Mouse (Mus musculus): ENCODE measurements around the gene H2-M10.6. TPM values are rescaled to one million over a fixed set of nuclear protein-coding genes. Genes with fewer than 3 reads are reported as not detected.

The H2-M10.6 gene
- polyA plus RNA-seq, 1 experiment from 2014 or later, result not detected

DNA sequence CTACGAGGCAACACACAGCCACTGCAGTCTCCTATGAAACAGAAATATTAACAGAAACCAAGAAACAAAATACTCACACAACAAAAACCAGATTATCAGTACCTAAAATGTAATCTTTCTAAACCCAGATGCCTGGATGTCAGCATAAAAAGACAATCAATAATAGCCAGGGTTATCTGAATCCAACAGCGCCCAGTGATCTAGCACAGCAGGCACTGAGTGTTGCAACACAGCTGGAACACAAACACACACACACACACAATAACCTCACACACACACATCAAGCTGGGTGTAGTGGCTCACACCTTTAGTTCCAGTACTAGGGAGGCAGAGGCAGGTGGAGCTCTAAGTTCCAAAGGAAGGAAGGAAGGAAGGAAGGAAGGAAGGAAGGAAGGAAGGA lies 16.5 kb downstream of the H2-M10.6 start:
- no peaks in the 10 kb centered on the region for H3K27me3 ChIP-seq (ENCODE audit: insufficient read depth, poor library complexity, severe bottlenecking)

DNA sequence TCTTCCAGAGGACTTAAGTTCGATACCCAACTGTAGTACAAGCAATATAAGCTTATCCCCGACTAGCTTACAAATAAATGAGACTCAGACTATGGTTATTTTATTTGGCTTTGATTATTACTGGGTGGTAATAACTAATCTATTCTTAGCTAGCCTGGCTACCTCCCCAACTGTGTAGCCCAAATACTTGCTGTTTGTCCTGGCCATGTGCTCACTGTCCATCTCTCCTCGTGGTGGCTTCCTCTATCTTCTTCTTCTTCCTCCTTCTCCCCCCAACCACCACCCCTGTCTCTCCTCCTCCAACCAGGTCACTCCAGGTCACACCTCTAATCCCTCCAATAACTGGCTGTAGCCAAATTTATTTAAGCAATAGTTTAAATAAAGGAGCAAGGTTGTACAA lies 18.5 kb downstream of the H2-M10.6 start:
- DNase-seq (ENCODE audit: low spot score), result no peak
- WGBS, result 83% methylated on average over 3 of the region's 3 CpGs
- Histone ChIP-seq H3K4me3 (no peak overlapping the region), H3K27ac (no peak overlapping the region), H3K27me3 (ENCODE audit: insufficient read depth, poor library complexity, severe bottlenecking) (no peaks in the 10 kb centered on the region), H3K4me1 (replicated peaks) (no peaks in the 10 kb centered on the region), H3K36me3 (no peaks in the 10 kb centered on the region), H3K9me3 (no peaks in the 10 kb centered on the region)

More for the DNA sequence above, 16.5 kb downstream of the H2-M10.6 start:
- H3K4me3 ChIP-seq, result no peak overlapping the region
- WGBS, result 85% methylated on average over 2 of the region's 2 CpGs
- no peaks in the 10 kb centered on the region for H3K36me3 ChIP-seq
- no peak for DNase-seq (ENCODE audit: low spot score)
- H3K4me1 ChIP-seq (replicated peaks), result no peaks in the 10 kb centered on the region
- H3K9me3 ChIP-seq, result no peaks in the 10 kb centered on the region
- H3K27ac ChIP-seq, result no peak overlapping the region

DNA sequence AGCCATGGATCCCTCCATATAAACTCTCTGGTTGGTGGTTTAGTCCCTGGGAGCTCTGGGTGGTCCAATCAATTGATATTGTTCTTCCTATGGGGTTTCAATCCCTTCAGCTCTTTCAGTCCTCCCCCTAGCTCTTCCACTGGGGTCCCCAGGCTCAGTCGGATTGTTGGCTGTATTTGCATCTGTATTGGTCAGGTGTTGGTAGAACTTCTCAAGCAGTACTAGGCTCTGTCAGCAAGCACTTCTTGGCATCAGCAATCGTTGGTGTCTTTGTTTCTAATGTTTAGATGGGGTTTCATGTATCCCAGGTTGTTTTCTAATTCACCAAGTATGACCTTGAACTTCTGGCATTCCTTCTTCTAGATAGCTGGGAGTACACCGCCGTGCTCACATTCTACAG lies 20.7 kb downstream of the H2-M10.6 start:
- Histone ChIP-seq H3K4me3 (no peak overlapping the region), H3K9me3 (no peaks in the 10 kb centered on the region), H3K36me3 (no peaks in the 10 kb centered on the region), H3K27ac (no peak overlapping the region), H3K27me3 (ENCODE audit: insufficient read depth, poor library complexity, severe bottlenecking) (no peaks in the 10 kb centered on the region), H3K4me1 (replicated peaks) (peaks cover 10% of the 10 kb centered on the region)
- DNase-seq (ENCODE audit: low spot score), result no peak
- WGBS, result 57% methylated on average over 4 of the region's 4 CpGs

DNA sequence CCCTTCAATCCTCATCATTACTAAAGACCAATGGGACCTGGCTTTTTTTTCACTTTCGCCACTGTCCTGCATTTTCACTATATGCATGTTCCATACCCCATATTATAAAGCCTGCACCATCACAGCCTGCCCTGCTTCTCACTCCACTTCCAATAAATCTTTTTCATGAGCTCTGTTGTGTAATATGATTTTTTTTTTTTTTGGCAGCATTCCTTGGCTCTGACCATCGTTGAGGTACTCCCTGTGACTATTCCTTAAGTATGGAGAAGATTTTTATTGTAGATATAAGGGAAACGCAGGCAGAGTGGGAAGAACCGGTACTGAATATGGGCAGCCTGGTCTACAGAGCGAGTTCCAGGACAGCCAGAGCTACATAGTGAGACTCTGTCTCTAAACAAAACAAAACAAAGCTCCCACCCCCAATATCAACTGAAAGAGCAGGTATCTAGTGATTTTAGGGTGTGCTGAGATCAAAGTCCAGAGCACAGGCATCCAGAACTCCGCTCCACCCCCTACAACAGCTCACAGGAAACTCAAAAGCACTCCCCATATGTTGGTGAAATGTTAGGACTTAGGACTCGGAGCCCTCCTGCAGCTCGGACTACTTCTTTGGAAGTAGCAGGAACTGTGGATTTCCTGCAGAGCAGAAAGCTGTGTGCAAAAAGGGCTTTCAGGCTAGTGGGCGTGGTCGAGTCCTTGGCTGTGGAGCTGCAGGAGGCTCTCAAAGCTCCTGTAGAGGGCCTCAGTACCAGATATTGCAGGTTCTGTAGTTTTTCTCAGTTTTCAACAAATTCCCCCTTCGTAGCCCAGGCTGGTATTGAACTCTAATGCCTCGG lies 23.8 kb downstream of the H2-M10.6 start:
- 31% methylated on average over 12 of the region's 12 CpGs for WGBS
- Histone ChIP-seq H3K4me3 (peak overlapping the region; percentile 77), H3K36me3 (peaks cover 5% of the 10 kb centered on the region; the same call in 1 of the 2 replicates), H3K27ac (peak overlapping the region; percentile 95; the same call in 1 of the 2 replicates), H3K4me1 (replicated peaks) (peaks cover 15% of the 10 kb centered on the region), H3K27me3 (ENCODE audit: insufficient read depth, poor library complexity, severe bottlenecking) (no peaks in the 10 kb centered on the region), H3K9me3 (no peaks in the 10 kb centered on the region)
- peak; percentile 51 for DNase-seq (ENCODE audit: low spot score)

DNA sequence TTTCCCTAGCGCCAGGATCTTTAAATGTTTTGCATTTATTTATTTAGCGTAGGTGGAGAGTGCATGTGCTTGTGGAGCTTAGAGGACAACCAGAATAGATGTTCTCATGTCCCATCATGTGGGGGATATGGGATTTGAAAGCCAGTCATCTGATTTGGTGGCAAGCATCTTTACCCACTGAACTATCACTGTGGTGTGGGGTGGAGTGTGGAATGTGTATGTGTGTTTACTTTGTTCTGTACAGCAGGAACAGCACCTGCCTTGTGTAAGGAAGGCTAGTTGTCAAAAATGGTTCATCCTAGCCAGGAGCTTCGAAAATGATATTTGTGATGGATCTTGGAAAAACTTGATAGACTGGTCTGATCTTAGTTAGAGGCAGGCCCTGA lies 24.4 kb downstream of the H2-M10.6 start:
- H3K27me3 ChIP-seq (ENCODE audit: insufficient read depth, poor library complexity, severe bottlenecking), result no peaks in the 10 kb centered on the region
- H3K27ac ChIP-seq, result peak overlapping the region; percentile 95
- DNase-seq (ENCODE audit: low spot score), result no peak
- no peaks in the 10 kb centered on the region for H3K9me3 ChIP-seq
- peaks cover 5% of the 10 kb centered on the region; the same call in 1 of the 2 replicates for H3K36me3 ChIP-seq
- peaks cover 15% of the 10 kb centered on the region for H3K4me1 ChIP-seq (replicated peaks)
- WGBS, result 9% methylated on average over 3 of the region's 3 CpGs
- H3K4me3 ChIP-seq, result peak overlapping the region; percentile 77

DNA sequence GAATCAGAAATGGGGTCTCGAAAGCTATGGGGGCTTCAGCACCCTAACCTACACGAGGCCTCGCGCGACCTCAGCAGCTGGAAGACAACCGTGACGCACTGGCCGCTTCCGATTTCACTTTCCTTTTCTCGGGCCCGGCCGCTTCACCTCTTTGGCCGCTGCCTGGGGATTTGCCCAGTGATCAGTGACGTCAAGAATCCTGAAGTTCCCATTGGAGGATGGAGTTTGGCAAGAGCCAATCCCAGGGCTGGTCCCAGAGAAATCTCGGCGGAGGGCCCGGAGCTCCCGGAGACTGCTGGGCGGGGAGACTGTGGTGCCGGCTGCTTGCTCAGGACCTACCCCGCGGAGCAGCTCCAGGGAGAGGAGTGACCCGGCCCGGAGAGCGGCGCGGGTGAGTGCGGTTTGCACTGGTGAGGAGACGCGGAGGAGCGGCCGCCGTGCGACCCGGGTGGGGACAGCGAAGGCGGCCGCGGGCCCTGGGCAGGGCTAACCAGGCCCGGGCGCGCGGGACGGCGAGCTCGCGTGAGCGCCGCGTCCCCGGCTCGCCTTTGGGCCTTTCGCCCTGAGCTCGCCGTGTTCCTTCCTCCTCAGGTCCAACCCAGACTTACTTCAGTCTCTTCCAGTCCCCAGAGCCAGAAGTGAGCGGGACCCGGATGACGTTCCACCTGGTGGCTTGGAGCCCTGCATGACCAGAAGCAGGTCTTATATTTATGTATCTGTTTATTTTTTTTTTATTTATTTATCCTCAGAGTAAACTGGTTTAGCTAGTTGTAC lies 25.1 kb downstream of the H2-M10.6 start, which contains the start of gene Trim26:
Trim26 (plus strand) TSS at position 261 of the 774 bp plus-strand sequence.
- WGBS, result under 1% methylated on average over 58 of the region's 58 CpGs
- Histone ChIP-seq H3K9me3 (no peaks in the 10 kb centered on the region), H3K4me1 (replicated peaks) (peaks cover 15% of the 10 kb centered on the region), H3K36me3 (peaks cover 5% of the 10 kb centered on the region; the same call in 1 of the 2 replicates), H3K27me3 (ENCODE audit: insufficient read depth, poor library complexity, severe bottlenecking) (no peaks in the 10 kb centered on the region), H3K4me3 (peak within 1 kb of the TSS; percentile 77), H3K27ac (peak within 1 kb of the TSS; percentile 95)
- peak; percentile 96 for DNase-seq (ENCODE audit: low spot score)

DNA sequence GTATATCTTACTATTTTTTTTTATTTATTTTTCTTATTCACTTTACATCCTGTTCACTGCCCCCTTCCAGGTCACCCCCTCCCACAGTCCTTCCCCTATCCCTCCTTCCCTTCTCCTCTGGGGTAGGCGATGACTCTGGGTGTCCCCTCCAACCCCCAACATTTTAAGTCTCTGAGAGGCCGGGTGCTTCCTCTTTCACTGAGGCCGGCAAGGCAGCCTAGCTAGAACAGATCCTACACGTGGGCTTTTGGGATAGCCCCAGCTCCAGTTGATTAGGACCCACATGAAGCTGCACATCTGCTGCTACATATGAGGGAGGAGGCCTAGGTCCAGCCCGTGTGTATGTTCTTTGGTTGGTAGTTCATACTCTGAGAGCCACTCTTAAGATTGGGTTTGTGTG lies 27.0 kb downstream of the H2-M10.6 start:
- WGBS, result 89% methylated on average over 5 of the region's 5 CpGs

DNA sequence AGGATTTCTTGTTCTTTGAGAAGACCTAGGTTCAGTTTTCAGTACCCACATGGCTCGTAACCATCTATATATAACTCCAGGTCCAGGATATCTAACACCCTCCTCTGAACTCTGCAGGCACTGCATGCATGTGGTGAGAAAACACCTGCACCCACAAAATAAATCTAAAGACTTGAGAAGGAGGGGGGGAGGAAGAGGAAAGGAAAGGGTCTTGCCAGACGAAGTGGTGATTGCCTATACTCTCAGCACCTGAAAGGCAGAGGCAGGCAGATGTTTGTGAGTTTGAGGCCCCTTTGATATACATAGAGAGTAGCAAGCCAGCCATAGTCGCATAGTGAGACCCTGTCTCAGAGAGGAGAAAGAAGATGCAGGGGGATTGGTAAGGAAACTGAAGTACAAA lies 28.0 kb downstream of the H2-M10.6 start:
- WGBS, result 79% methylated on average over 3 of the region's 3 CpGs
- Histone ChIP-seq H3K4me3 (no peak overlapping the region), H3K36me3 (peaks cover 8% of the 10 kb centered on the region; the same call in 1 of the 2 replicates), H3K27ac (no peak overlapping the region), H3K4me1 (replicated peaks) (peaks cover 15% of the 10 kb centered on the region), H3K9me3 (no peaks in the 10 kb centered on the region), H3K27me3 (ENCODE audit: insufficient read depth, poor library complexity, severe bottlenecking) (no peaks in the 10 kb centered on the region)
- DNase-seq (ENCODE audit: low spot score), result no peak

More for the DNA sequence above, 27.0 kb downstream of the H2-M10.6 start:
- no peak for DNase-seq (ENCODE audit: low spot score)
- H3K4me1 ChIP-seq (replicated peaks), result peaks cover 15% of the 10 kb centered on the region
- no peak overlapping the region for H3K4me3 ChIP-seq
- H3K36me3 ChIP-seq, result peaks cover 8% of the 10 kb centered on the region; the same call in 1 of the 2 replicates
- no peaks in the 10 kb centered on the region for H3K9me3 ChIP-seq
- H3K27ac ChIP-seq, result no peak overlapping the region
- H3K27me3 ChIP-seq (ENCODE audit: insufficient read depth, poor library complexity, severe bottlenecking), result no peaks in the 10 kb centered on the region

DNA sequence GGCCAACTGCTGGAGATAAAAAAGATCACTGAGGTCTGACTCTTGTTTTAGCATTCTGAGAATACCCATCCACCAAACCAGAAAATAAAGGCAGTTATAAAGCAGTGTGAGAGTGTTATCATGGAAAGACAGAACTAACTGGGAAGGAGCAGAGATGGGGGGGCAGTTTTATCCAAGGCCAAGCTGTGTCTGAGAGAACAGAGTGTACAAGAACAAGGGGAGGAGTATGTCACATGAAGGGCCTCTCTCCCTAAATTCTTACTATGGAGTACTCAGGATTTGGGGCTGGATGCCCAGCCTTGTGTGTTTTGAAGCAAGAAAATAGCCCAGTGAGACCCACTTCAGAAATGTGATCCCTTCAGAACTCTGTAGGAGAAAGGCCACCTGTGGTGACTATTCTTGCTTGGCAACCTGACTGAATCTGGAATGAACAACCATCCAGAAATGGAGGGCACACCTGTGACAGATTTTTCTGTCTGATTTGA lies 29.0 kb downstream of the H2-M10.6 start:
- no peak overlapping the region for H3K4me3 ChIP-seq
- no peaks in the 10 kb centered on the region for H3K27me3 ChIP-seq (ENCODE audit: insufficient read depth, poor library complexity, severe bottlenecking)
- no peaks in the 10 kb centered on the region for H3K9me3 ChIP-seq
- no peak overlapping the region for H3K27ac ChIP-seq
- H3K36me3 ChIP-seq, result peaks cover 8% of the 10 kb centered on the region; the same call in 1 of the 2 replicates
- no peak for DNase-seq (ENCODE audit: low spot score)
- peaks cover 13% of the 10 kb centered on the region for H3K4me1 ChIP-seq (replicated peaks)

DNA sequence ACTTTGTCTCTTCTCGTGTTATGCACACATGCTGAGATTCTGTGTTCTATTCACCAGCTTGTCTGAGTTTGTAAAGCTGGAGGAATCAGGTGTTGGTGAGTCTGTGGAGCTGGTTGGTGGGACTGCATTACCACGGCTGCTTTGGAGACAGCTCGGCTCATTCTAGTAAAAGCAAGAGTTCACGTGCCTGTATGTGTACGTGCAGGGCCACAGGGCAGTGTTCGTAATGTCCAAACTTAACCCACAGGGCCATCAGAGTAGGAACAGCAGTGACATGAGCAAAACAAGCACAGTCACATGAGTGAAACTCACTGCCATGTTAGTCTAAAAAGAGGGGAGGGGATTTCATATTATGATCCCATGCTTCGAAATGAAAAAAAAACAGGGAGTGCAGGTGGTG lies 31.7 kb downstream of the H2-M10.6 start:
- H3K36me3 ChIP-seq, result peaks cover 8% of the 10 kb centered on the region; the same call in 1 of the 2 replicates
- H3K27ac ChIP-seq, result no peak overlapping the region
- H3K4me1 ChIP-seq (replicated peaks), result no peaks in the 10 kb centered on the region
- DNase-seq (ENCODE audit: low spot score), result no peak
- no peak overlapping the region for H3K4me3 ChIP-seq
- no peaks in the 10 kb centered on the region for H3K27me3 ChIP-seq (ENCODE audit: insufficient read depth, poor library complexity, severe bottlenecking)
- no peaks in the 10 kb centered on the region for H3K9me3 ChIP-seq
- WGBS, result 86% methylated on average over 7 of the region's 7 CpGs

DNA sequence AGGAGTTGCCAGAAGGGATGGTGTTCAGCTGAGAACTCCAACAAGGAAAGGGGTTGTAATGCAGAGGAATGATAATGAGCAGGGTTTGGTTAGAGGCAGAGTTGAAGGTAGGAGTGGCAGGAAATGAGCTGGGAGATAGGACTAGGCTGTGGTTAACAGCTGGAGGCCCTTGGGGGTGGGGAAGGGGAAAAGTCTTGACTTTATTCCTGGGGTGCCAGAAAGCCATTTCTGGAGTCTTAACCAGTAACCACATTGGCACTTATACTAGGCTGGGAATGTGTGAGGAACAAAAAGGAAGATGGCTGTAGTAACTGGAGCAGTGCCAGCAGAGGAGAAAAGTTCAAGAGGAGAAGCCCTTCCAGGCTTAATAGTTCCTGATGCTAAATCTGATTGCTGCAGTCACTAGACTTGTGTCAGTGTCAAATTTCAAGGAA lies 32.3 kb downstream of the H2-M10.6 start:
- DNase-seq (ENCODE audit: low spot score), result no peak
- Histone ChIP-seq H3K36me3 (peaks cover 8% of the 10 kb centered on the region; the same call in 1 of the 2 replicates), H3K27me3 (ENCODE audit: insufficient read depth, poor library complexity, severe bottlenecking) (no peaks in the 10 kb centered on the region), H3K4me1 (replicated peaks) (no peaks in the 10 kb centered on the region), H3K4me3 (no peak overlapping the region), H3K9me3 (no peaks in the 10 kb centered on the region), H3K27ac (no peak overlapping the region)

DNA sequence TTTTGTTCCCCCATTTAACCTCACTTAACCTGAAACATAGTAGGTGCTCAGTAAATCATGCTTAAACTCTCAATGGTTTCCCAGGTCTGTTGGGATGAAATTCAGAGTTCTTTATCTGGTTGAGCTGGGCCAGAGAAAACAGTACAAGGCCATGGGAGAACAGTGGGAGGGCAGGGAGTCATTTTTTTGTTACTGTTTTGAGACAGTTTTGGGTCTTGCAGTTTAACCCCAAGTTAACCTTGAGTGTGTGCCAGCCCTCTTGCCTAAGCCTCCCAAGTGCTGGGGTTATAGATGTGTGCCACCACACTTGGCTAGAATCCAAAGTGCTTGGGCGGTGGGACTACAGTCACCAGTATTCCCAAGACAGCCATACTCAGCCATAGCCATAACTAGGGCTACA lies 32.8 kb downstream of the H2-M10.6 start:
- no peak for DNase-seq (ENCODE audit: low spot score)
- Histone ChIP-seq H3K4me3 (no peak overlapping the region), H3K4me1 (replicated peaks) (no peaks in the 10 kb centered on the region), H3K27me3 (ENCODE audit: insufficient read depth, poor library complexity, severe bottlenecking) (no peaks in the 10 kb centered on the region), H3K9me3 (no peaks in the 10 kb centered on the region), H3K27ac (no peak overlapping the region), H3K36me3 (peaks cover 8% of the 10 kb centered on the region; the same call in 1 of the 2 replicates)
- WGBS, result 100% methylated on average over 1 of the region's 1 CpGs

DNA sequence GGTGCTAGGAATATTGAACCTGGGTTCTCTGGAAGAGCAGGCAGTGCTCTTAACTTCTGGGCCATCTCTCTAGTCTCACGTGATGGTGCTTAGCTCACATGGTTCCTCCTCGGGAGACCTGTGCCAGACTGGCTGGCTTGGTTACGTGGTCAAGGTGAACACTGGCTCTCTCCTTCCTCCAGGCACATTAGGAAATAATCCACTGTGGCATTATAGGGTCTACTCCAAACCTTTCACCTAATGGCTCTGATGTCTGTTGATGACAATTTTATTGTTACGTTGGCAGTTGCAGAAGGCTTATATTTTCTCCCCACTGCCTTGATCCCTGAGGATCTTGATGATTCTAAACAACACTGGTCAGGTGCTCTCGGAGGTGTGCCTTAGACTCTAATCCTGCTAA lies 36.9 kb downstream of the H2-M10.6 start:
- H3K27ac ChIP-seq, result no peak overlapping the region
- no peaks in the 10 kb centered on the region for H3K27me3 ChIP-seq (ENCODE audit: insufficient read depth, poor library complexity, severe bottlenecking)
- H3K36me3 ChIP-seq, result peaks cover 38% of the 10 kb centered on the region
- DNase-seq (ENCODE audit: low spot score), result no peak
- H3K4me3 ChIP-seq, result no peak overlapping the region
- no peaks in the 10 kb centered on the region for H3K9me3 ChIP-seq
- no peaks in the 10 kb centered on the region for H3K4me1 ChIP-seq (replicated peaks)
- WGBS, result 91% methylated on average over 5 of the region's 5 CpGs

Measured in hindbrain, embryonic 10.5 days (tissue).